Mouse (Mus musculus) activated CD4-positive, CD25-positive, alpha-beta regulatory T cell, adult 4 months (primary cell): Measurements from ENCODE around the gene Pigv. TPM values are rescaled to one million over a fixed set of nuclear protein-coding genes. Genes with fewer than 3 reads are reported as not detected.

Experiments used
- ATAC-seq: one replicate; pipeline ENCODE4 v1.8.0; 2017
- polyA plus RNA-seq, 2 experiments: library from polyadenylated mRNA; unstranded; fragments of 100-300 nt; shearing (Covaris generic); gene quantifications; one replicate each; pipeline ENCODE4 v1.2.1; 2017

The Pigv gene
- polyA plus RNA-seq, 2 experiments from 2014 or later: 10.6 to 11.9 TPM

- no peak for ATAC-seq
Observed at GRCm38 (mm10) chr4:133613026-133613425, 59.4 kb downstream of the Pigv start.

- no peak for ATAC-seq
Observed at GRCm38 (mm10) chr4:133612416-133612815, 60.0 kb downstream of the Pigv start.

DNA sequence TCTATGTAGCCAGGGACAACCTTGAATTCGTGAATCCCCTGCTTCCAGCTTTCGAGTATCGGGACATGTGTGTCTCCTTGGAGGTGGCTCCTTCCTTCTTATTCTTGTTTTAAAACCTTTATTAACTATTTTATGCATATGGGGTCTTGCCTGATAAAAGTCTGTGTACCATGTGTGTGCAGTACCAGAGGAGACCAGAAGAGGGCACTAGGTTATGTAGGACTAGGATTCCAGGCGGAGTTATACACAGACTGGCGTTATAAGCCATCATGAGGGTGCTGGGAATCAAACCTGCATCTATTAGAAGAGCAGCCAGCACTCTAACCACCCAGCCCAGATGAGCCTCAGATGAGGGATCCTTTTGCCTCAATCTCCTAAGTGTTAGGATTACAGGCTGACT is 60.6 kb downstream of the Pigv start:
- no peak for ATAC-seq

Other genes starting within 250 kb of the Pigv start
- gene Tent5b, start 192.5 kb downstream of the Pigv start, polyA plus RNA-seq: not detected
- gene Trnp1, start 174.1 kb downstream of the Pigv start, polyA plus RNA-seq: not detected
- not detected for gene Kdf1, start 153.7 kb downstream of the Pigv start, polyA plus RNA-seq
- gene Nudc, start 126.7 kb downstream of the Pigv start, polyA plus RNA-seq: 10 to 100 TPM; 32.7 to 55.9 TPM
- gene Nr0b2, start 119.3 kb downstream of the Pigv start, polyA plus RNA-seq: not detected
- 1 to 10 TPM; 1.1 to 1.7 TPM for gene Gpatch3, start 97.9 kb downstream of the Pigv start, polyA plus RNA-seq
- gene Gpn2, start 88.3 kb downstream of the Pigv start, polyA plus RNA-seq: 1 to 10 TPM; 7.8 to 7.9 TPM
- gene Sfn, start 70.5 kb downstream of the Pigv start, polyA plus RNA-seq: 10 to 100 TPM; 10.2 to 22.2 TPM
- gene Zdhhc18, start 22.5 kb downstream of the Pigv start, polyA plus RNA-seq: 10 to 100 TPM; 25.8 to 28.8 TPM
- gene Arid1a, start 84.1 kb upstream of the Pigv start, polyA plus RNA-seq: 10 to 100 TPM; 58.4 to 79.1 TPM
- 100 to 1,000 TPM in 1 of 2 experiments, 10 to 100 TPM in 1; 96.5 to 113 TPM for gene Rps6ka1, start 215.2 kb upstream of the Pigv start, polyA plus RNA-seq